Mouse (Mus musculus) kidney, adult 2 months (tissue): ENCODE results near the gene Hist1h3c. TPM values are rescaled to one million over a fixed set of nuclear protein-coding genes. Genes with fewer than 3 reads are reported as not detected.
A peak's percentile ranks its signal among the peaks of the same experiment; 100 is the strongest.
"Not testable (repeated sequence)": the region's sequence is repeated elsewhere in the genome, so short reads cannot be mapped to it uniquely, and the experiment has no call there.

Source experiments
- DNase-seq: peaks from one replicate; pipeline ENCODE4 v3.0.0; 2021
- H3K27ac ChIP-seq: fragments of 200-500 bp; 2 replicates; pipeline ENCODE4 v1.5.1; 2012; ENCODE audit warnings: low read depth, low read length, control low read depth, inconsistent platforms; ENCODE audit not compliant: insufficient read depth
- H3K27me3 ChIP-seq: fragments of 200-500 bp; replicated peaks from 2 replicates; pipeline ENCODE4 v1.6.1; 2012; ENCODE audit warnings: mild to moderate bottlenecking, moderate library complexity, low read length, inconsistent platforms; ENCODE audit not compliant: control insufficient read depth, insufficient read depth
- H3K36me3 ChIP-seq: fragments of 200-500 bp; 2 replicates; pipeline ENCODE4 v1.6.1; 2012; ENCODE audit warnings: mild to moderate bottlenecking, moderate library complexity, low read length, inconsistent platforms; ENCODE audit not compliant: control insufficient read depth, insufficient read depth
- H3K4me1 ChIP-seq: fragments of 200-500 bp; 2 replicates; pipeline ENCODE4 v1.6.1; 2011; ENCODE audit warnings: low read length; ENCODE audit not compliant: control insufficient read depth, insufficient read depth
- H3K4me3 ChIP-seq: fragments of 200-500 bp; 2 replicates; pipeline ENCODE4 v1.5.1; 2011; ENCODE audit warnings: mild to moderate bottlenecking, low read depth, low read length, control low read depth; ENCODE audit not compliant: insufficient read depth
- CTCF ChIP-seq: fragments of 200-500 bp; conservative IDR thresholded peaks from 2 replicates; pipeline ENCODE4 v1.5.1; 2011; ENCODE audit warnings: low read depth, mild to moderate bottlenecking, control low read depth, low read length, moderate library complexity, mixed read lengths; ENCODE audit not compliant: insufficient read depth, insufficient read length
- POLR2A ChIP-seq: fragments of 200-500 bp; IDR thresholded peaks from one replicate; pipeline ENCODE4 v1.6.1; 2011; ENCODE audit warnings: low read depth, low read length, control low read depth
- WGBS: fragments of 180-500 bp; shearing (Covaris S2); methylation state at CpG from one replicate; pipeline ENCODE4 v1.1.7; 2018; 5-methylcytosine and 5-hydroxymethylcytosine counted together
- polyA plus RNA-seq: library from polyadenylated mRNA; depleted of rRNA; stranded (reverse); fragments of >200 nt; gene quantifications from 2 replicates; pipeline ENCODE4 v1.2.3, GENCODE M21; 2012; rRNA removed

The Hist1h3c gene
- polyA plus RNA-seq = 0.39 and 1.1 TPM in 2 replicates

DNA sequence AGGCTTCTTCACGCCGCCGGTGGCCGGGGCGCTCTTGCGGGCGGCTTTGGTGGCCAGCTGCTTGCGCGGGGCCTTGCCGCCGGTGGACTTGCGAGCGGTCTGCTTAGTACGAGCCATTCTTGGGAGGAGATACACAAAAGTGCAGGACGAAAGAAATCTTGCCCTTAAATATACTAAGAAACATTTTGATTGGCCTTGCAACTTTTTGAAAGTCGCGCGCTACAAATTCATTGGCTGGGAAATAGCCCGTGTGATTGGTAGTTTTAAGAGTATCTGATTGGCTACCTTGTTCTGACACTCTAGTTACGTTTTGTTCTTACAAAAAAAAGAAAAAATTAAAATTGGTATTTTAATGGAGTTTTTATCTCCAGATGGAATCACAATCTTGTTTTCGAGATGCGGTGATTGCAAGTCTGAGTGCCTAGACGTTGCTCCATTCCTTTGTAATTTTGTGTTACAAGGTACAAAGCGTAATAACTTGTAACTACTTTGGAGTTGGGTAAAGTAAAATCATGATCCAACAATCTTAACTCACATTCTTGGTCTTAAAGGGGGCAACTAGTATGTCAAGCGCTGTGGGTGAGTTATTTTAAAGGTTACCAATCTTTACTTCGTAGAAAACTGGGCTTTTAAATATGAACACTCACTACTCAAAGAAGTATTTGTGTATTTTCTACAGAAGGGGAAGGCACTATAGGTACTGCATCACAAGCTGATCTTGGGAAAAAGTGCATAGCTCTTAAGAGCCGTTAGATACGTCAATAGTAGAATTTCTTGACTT, at the start of gene Hist1h3c:
Gene Hist1h3c (minus strand): TSS at position 222 of the 781 bp plus-strand sequence.
- TF ChIP-seq CTCF = no peak
- TF ChIP-seq POLR2A = no peak
- H3K4me3 ChIP-seq = peak within 1 kb of the TSS; percentile 50
- peaks cover 3% of the 10 kb centered on the region; the same call in 1 of the 2 replicates for H3K36me3 ChIP-seq
- H3K27me3 ChIP-seq = no peaks in the 10 kb centered on the region
- peak; percentile 92 for DNase-seq
- under 1% methylated on average over 28 of the region's 28 CpGs for WGBS
- H3K4me1 ChIP-seq = peaks cover 7% of the 10 kb centered on the region; the same call in 1 of the 2 replicates
- H3K27ac ChIP-seq = peak within 1 kb of the TSS; percentile 93

DNA sequence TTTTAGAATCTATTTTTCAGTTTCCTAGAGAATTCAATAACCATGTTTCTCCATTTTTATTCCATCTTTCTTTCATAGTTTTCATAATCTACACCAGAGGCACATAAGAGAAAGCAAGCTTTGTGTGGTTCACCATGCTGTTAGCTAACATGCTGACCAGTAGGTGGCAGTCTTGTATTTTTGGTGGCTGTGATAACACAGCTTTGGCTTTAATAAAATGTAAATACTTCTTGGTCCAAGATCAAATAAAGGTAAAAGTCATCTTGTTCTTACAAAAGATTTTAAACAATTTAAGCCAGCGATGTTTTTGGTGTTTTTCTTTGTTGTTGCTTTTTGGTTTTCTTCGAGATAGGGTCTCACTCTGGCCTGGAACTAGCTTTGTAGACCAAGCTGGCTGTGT, 47.1 kb upstream of the Hist1h3c start:
- H3K4me1 ChIP-seq = no peaks in the 10 kb centered on the region
- WGBS = 33% methylated on average over 2 of the region's 2 CpGs
- H3K27ac ChIP-seq = no peak overlapping the region
- H3K36me3 ChIP-seq = no peaks in the 10 kb centered on the region
- TF ChIP-seq CTCF (0 out of 2 replicates have a peak, but pooled peaks have one; percentile 18), POLR2A (no peak)
- peak; percentile 57 for DNase-seq
- no peak overlapping the region for H3K4me3 ChIP-seq
- no peaks in the 10 kb centered on the region; the same call in 1 of the 2 replicates for H3K27me3 ChIP-seq

DNA sequence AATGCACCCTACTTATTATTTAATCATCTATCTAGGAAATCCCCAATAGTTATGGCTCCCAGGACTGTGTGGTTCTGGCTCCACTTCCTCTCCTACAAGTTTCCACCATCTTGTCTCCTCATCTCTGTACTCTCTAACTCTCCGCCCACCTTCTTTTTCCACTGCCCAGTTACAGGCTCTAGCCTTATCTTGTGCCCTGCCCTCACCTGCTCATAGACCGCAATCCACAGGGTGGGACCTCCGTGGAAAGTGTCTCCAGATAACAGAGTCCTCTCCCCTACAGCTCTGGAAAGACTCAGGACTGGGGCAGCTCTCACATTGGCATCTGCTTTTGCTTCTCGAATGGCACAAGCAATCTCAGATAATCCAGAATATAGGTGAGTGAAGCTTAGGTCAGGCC, 33.6 kb upstream of the Hist1h3c start:
- Histone ChIP-seq H3K4me1 (no peaks in the 10 kb centered on the region), H3K4me3 (no peak overlapping the region), H3K27me3 (no peaks in the 10 kb centered on the region), H3K36me3 (no peaks in the 10 kb centered on the region), H3K27ac (no peak overlapping the region)
- DNase-seq = no peak
- TF ChIP-seq CTCF (no peak), POLR2A (no peak)
- WGBS = 91% methylated on average over 4 of the region's 4 CpGs

DNA sequence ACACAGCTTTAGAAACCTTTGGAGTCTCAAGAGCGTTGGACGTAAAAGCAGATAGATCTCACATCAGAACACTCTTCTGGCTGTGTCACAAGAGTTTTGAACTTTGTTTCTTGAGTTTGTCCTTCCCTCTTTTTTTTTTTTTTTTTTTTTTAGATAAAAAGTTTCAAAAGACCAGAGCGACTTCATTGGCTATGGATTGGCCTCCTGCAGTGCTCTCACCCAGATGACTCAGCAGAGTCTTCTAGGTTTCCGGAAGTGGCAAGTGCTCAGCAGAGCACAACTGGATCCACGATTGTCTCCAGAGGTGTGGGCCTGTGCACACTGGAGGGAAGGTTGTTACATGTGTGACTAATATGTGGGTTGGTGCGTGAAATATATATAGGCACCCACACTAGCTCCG, 32.9 kb upstream of the Hist1h3c start:
- WGBS = 86% methylated on average over 7 of the region's 7 CpGs
- TF ChIP-seq POLR2A (no peak), CTCF (no peak)
- no peaks in the 10 kb centered on the region for H3K27me3 ChIP-seq
- no peak for DNase-seq
- no peak overlapping the region for H3K27ac ChIP-seq
- H3K36me3 ChIP-seq = no peaks in the 10 kb centered on the region
- H3K4me3 ChIP-seq = no peak overlapping the region
- no peaks in the 10 kb centered on the region for H3K4me1 ChIP-seq

DNA sequence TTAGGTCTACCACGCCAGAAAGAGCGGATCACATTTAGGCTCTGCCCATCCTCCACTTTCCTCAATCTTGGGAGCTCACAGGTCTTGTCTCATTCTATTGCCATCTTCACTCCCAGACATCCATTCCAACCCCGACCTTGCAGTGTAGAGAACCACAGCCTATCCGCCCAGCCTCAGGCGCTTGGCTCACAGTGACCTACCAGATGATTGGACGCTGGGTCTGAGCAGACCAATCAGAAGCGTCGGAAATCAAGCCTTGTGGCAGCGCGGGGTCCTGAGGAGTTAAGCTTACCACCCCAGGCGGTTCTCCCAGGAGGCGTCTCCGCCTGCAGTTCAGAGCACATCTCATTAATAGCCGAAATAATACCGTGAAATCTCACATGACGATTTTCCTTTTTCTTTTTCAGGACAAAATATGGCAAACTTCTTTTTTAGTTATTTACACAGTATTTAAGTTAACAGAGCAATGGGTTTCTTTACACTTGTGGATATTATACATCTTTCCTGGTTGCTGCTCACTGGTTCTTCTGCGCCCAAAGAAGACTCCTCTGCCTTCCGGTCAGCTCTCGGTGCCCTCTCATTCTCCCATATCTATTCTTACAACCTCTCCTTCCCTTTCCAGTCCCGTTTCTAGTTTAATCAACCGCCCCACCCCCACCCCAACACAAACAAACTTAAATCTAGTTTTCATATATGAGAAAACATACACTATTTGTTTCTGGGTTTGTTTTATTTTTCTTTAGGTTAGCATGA, 27.3 kb upstream of the Hist1h3c start:
- Histone ChIP-seq H3K36me3 (no peaks in the 10 kb centered on the region), H3K4me1 (no peaks in the 10 kb centered on the region), H3K4me3 (no peak overlapping the region), H3K27ac (no peak overlapping the region), H3K27me3 (no peaks in the 10 kb centered on the region)
- DNase-seq = peak; percentile 28
- WGBS = 29% methylated on average over 21 of the region's 21 CpGs
- TF ChIP-seq POLR2A (no peak), CTCF (no peak)

DNA sequence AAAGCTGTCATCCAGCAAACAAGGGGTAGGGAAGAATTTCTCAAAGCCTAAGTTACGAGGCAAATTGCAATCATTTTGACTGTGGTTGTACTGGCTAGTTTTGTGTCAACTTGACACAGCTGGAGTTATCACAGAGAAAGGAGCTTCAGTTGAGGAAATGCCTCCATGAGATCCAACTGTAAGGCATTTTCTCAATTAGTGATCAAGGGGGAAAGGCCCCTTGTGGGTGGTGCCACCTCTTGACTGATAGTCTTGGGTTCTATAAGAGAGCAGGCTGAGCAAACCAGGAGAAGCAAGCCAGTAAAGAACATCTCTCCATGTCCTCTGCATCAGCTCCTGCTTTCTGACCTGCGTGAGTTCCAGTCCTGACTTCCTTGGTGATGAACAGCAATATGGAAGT, 24.2 kb upstream of the Hist1h3c start, which contains the start of gene Trim38:
Gene Trim38 (plus strand): TSS at position 301 of the 400 bp plus-strand sequence.
- H3K4me3 ChIP-seq, H3K27ac ChIP-seq, H3K27me3 ChIP-seq, H3K4me1 ChIP-seq, H3K36me3 ChIP-seq, DNase-seq: not testable (repeated sequence)
- 90% methylated on average over 2 of the region's 2 CpGs for WGBS

DNA sequence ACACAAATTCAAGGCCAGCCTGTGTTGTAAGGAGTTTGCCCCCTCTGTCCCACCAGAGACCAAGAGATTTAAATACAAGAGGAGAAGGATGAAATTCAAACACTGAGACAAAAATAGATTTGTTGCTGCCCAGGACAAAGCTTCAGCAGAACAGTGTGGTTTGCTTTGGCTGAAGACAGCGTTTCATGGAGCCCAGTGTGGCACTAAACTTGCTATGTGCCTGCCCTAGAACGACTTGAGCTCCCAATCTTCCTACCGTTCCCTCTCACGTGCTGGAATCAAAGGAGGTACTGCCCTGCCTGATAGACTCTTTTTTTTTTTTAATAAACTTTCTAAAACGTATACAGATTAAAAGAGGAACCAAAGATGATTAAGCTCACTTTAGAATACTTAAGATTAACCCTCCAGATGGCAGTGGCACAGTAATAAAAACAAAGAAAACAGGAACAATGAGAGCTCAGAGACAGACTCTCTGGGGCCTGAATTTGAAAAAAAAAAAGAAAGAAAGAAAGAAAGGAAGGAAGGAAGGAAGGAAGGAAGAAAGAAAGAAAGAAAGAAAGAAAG, 23.5 kb upstream of the Hist1h3c start:
- DNase-seq = no peak
- Histone ChIP-seq H3K4me1 (no peaks in the 10 kb centered on the region), H3K36me3 (no peaks in the 10 kb centered on the region), H3K27me3 (no peaks in the 10 kb centered on the region), H3K4me3 (no peak overlapping the region), H3K27ac (no peak overlapping the region)
- 56% methylated on average over 5 of the region's 5 CpGs for WGBS
- TF ChIP-seq POLR2A (no peak), CTCF (no peak)
